Mouse (Mus musculus): ENCODE measurements around the gene Etv1. TPM values are rescaled to one million over a fixed set of nuclear protein-coding genes. Genes with fewer than 3 reads are reported as not detected.

Gene Etv1
- 22.3 and 29.6 TPM in 2 replicates for polyA plus RNA-seq (2014; fragmentation: Nextera tagmentation; extraction: Ambion mirVana)

DNA sequence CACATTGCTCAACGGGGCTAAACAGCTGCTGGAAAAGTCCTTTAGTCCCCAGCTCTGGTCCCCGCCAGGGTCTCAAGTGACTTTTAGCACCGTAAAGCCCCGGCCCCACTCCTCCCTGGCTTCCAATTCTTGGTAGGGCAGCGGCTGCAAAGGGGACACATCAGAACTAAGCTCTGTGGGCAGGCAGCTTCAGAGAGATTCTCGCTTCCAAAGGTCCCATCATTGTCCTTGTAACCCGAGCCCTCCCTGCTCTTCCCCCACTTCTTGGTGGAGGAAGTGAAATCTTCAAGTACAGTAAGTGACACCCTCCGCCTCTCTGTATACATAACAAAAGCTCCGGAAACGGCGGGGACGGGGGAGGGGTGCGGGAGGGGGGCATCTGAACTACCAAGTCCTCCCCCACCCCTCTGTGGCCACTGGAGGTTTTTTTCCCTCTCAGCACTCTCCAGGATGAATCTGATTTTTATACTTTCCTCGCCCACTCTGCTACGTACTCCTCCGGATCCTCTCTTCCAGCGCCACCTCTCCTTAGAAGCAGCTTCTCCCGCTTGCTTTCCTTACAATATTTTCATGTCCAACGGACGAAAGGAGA lies at the start of gene Etv1:
Etv1 (plus strand) TSS at position 195 of the 592 bp plus-strand sequence.
- ATAC-seq (ENCODE audit: low FRiP score) (peak; percentile 46), DNase-seq (ENCODE audit: low spot score) (peak; percentile 36)
- Histone ChIP-seq H3K4me2 (replicated peaks) (peak within 1 kb of the TSS; percentile 79), H3K36me3 (replicated peaks; ENCODE audit: control insufficient read depth, insufficient read depth) (no peaks in the 10 kb centered on the region), H3K4me3 (replicated peaks; ENCODE audit: low read length) (peak within 1 kb of the TSS; percentile 56), H3K4me1 (replicated peaks; ENCODE audit: control insufficient read depth, insufficient read depth, low read length) (no peaks in the 10 kb centered on the region), H3K9ac (peak within 1 kb of the TSS; percentile 63), H3K9me3 (ENCODE audit: control insufficient read depth, low read length) (no peaks in the 10 kb centered on the region), H3K27me3 (ENCODE audit: control insufficient read depth, insufficient read depth, low read length) (no peaks in the 10 kb centered on the region; the same call in 1 of the 2 replicates), H3K27ac (peak within 1 kb of the TSS; percentile 76)
- WGBS = under 1% methylated on average over 20 of the region's 20 CpGs

GRCm38 (mm10) chr12:38729661-38730060 lies 49.5 kb upstream of the Etv1 start:
- Histone ChIP-seq H3K4me3 (replicated peaks; ENCODE audit: low read length) (no peak overlapping the region), H3K36me3 (replicated peaks; ENCODE audit: control insufficient read depth, insufficient read depth) (no peaks in the 10 kb centered on the region), H3K9me3 (ENCODE audit: control insufficient read depth, low read length) (no peaks in the 10 kb centered on the region), H3K4me2 (replicated peaks) (no peak overlapping the region), H3K27me3 (ENCODE audit: control insufficient read depth, insufficient read depth, low read length) (no peaks in the 10 kb centered on the region), H3K9ac (no peak overlapping the region), H3K27ac (no peak overlapping the region), H3K4me1 (replicated peaks; ENCODE audit: control insufficient read depth, insufficient read depth, low read length) (no peaks in the 10 kb centered on the region)
- 82% methylated on average over 3 of the region's 3 CpGs for WGBS
- ATAC-seq (ENCODE audit: low FRiP score) (no peak), DNase-seq (ENCODE audit: low spot score) (no peak)

DNA sequence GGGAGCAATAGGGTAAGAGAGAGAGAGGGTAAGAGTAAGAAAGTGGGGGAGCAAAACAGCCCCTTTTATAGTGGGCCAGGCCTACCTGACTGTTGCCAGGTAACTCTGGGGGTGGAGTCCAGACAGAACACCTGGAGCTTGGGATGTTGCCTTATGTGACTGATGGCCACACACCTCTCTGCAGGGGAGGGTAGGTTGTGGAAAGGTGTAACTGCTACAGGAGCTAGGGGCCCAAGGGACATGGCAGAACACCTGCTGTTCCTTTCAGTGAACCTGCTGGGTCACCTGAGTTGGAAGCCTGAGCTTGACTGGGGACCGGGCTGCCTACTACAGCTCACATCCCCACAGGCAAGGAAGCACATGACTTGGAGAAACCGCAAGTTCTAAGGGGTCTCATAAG lies 48.4 kb upstream of the Etv1 start:
- no peak overlapping the region for H3K9ac ChIP-seq
- no peak overlapping the region for H3K4me3 ChIP-seq (replicated peaks; ENCODE audit: low read length)
- no peaks in the 10 kb centered on the region for H3K27me3 ChIP-seq (ENCODE audit: control insufficient read depth, insufficient read depth, low read length)
- H3K4me1 ChIP-seq (replicated peaks; ENCODE audit: control insufficient read depth, insufficient read depth, low read length) = no peaks in the 10 kb centered on the region
- no peak overlapping the region for H3K27ac ChIP-seq
- no peak for DNase-seq (ENCODE audit: low spot score)
- WGBS = 86% methylated on average over 2 of the region's 2 CpGs
- H3K4me2 ChIP-seq (replicated peaks) = no peak overlapping the region
- no peak for ATAC-seq (ENCODE audit: low FRiP score)
- H3K9me3 ChIP-seq (ENCODE audit: control insufficient read depth, low read length) = no peaks in the 10 kb centered on the region
- no peaks in the 10 kb centered on the region for H3K36me3 ChIP-seq (replicated peaks; ENCODE audit: control insufficient read depth, insufficient read depth)

GRCm38 (mm10) chr12:38759322-38759721 lies 19.9 kb upstream of the Etv1 start:
- 63% methylated on average over 2 of the region's 2 CpGs for WGBS
- Histone ChIP-seq H3K4me3 (replicated peaks; ENCODE audit: low read length) (no peak overlapping the region), H3K4me2 (replicated peaks) (no peak overlapping the region), H3K36me3 (replicated peaks; ENCODE audit: control insufficient read depth, insufficient read depth) (no peaks in the 10 kb centered on the region), H3K9me3 (ENCODE audit: control insufficient read depth, low read length) (no peaks in the 10 kb centered on the region), H3K27me3 (ENCODE audit: control insufficient read depth, insufficient read depth, low read length) (no peaks in the 10 kb centered on the region), H3K9ac (no peak overlapping the region), H3K27ac (no peak overlapping the region), H3K4me1 (replicated peaks; ENCODE audit: control insufficient read depth, insufficient read depth, low read length) (no peaks in the 10 kb centered on the region)
- ATAC-seq (ENCODE audit: low FRiP score) = no peak
- no peak for DNase-seq (ENCODE audit: low spot score)

DNA sequence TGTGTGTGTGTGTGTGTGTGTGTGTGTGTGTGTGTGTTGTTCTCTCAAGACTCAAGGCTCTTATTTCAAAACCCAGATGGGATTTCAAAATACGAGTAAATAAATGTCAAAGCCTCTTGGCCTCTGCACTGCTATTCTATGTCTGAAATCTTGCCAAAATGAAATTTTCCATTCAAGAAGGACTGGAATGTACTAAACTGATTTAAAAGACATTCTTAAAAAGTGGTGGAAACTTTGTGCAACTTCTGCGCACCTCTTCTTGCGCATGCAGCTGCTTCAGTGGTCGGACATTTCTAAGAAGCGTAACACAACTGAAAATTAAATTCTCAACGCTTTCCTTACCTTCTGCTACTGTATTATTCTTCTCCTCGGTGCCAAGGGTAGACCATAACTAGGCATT lies 1.9 kb upstream of the Etv1 start:
- WGBS = 78% methylated on average over 7 of the region's 7 CpGs
- Histone ChIP-seq H3K4me3 (replicated peaks; ENCODE audit: low read length) (no peak overlapping the region), H3K4me2 (replicated peaks) (peak overlapping the region; percentile 79; the same call in 1 of the 2 replicates), H3K9ac (no peak overlapping the region), H3K27me3 (ENCODE audit: control insufficient read depth, insufficient read depth, low read length) (no peaks in the 10 kb centered on the region; the same call in 1 of the 2 replicates), H3K4me1 (replicated peaks; ENCODE audit: control insufficient read depth, insufficient read depth, low read length) (no peaks in the 10 kb centered on the region), H3K27ac (no peak overlapping the region), H3K9me3 (ENCODE audit: control insufficient read depth, low read length) (no peaks in the 10 kb centered on the region), H3K36me3 (replicated peaks; ENCODE audit: control insufficient read depth, insufficient read depth) (no peaks in the 10 kb centered on the region)
- no peak for DNase-seq (ENCODE audit: low spot score)
- no peak for ATAC-seq (ENCODE audit: low FRiP score)

DNA sequence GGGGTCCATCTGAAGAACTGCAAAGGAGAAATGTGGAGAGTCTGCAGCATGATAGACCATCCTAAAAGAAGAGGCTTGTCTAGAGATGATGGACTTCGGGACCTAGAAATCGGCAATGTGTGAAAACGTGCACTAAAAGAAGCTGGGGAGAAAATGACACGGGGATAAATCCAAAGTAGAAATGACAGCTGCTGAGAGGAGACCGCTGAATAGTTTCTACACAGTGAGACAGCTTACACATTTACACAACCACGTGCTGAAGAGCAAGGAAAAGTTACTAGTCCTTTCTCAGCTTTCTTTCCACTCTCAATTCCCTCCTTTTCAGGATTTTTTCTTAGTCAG lies 1.3 kb upstream of the Etv1 start:
- Histone ChIP-seq H3K27me3 (ENCODE audit: control insufficient read depth, insufficient read depth, low read length) (no peaks in the 10 kb centered on the region; the same call in 1 of the 2 replicates), H3K4me1 (replicated peaks; ENCODE audit: control insufficient read depth, insufficient read depth, low read length) (no peaks in the 10 kb centered on the region), H3K9ac (peak overlapping the region; percentile 14; the same call in 1 of the 2 replicates), H3K27ac (no peak overlapping the region), H3K4me2 (replicated peaks) (peak overlapping the region; percentile 79), H3K4me3 (replicated peaks; ENCODE audit: low read length) (peak overlapping the region; percentile 56), H3K9me3 (ENCODE audit: control insufficient read depth, low read length) (no peaks in the 10 kb centered on the region), H3K36me3 (replicated peaks; ENCODE audit: control insufficient read depth, insufficient read depth) (no peaks in the 10 kb centered on the region)
- WGBS = 10% methylated on average over 6 of the region's 6 CpGs
- no peak for ATAC-seq (ENCODE audit: low FRiP score)
- no peak for DNase-seq (ENCODE audit: low spot score)

DNA sequence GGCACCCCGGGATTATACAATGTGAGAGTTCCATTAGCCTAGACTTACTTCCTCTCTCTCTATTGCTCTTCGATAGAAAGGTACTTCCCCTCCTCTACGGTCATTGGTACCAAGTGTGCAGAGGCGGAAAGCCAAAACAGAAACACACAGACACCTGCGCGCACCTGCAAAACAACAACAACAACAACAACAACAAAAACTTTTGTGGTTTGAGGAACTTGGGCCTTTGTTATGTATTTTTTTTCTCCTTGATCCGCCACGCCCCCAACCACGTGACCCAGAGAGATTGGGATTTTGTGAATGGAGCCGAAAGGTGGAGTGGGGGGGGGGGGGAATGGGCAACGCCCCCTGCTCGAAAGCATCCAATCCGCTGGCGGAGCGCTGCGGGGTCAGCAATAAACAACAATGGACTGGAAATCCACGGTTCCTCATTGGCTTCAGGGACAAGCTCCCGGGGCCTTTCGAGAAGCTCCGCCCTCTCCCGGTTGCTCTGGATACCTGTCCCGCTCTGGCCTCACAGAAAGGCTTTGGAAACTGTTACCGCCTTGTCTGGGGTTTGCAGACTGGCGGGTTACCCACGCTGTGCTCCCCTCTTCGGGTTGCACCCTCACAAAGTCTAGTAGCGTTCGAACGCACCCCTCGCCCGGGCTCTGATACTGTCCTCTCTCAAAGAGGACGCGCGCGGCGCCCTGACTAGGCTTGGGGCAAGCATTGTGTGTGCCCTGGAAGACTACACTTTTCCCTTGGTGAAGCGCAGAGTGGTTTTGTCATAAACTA lies 693 bp upstream of the Etv1 start:
- no peaks in the 10 kb centered on the region for H3K9me3 ChIP-seq (ENCODE audit: control insufficient read depth, low read length)
- peak overlapping the region; percentile 79 for H3K4me2 ChIP-seq (replicated peaks)
- DNase-seq (ENCODE audit: low spot score) (peak; percentile 83), ATAC-seq (ENCODE audit: low FRiP score) (peak; percentile 97)
- WGBS = under 1% methylated on average over 37 of the region's 37 CpGs
- no peaks in the 10 kb centered on the region for H3K36me3 ChIP-seq (replicated peaks; ENCODE audit: control insufficient read depth, insufficient read depth)
- H3K27ac ChIP-seq = peak overlapping the region; percentile 75
- H3K9ac ChIP-seq = peak overlapping the region; percentile 63
- H3K4me1 ChIP-seq (replicated peaks; ENCODE audit: control insufficient read depth, insufficient read depth, low read length) = no peaks in the 10 kb centered on the region
- H3K4me3 ChIP-seq (replicated peaks; ENCODE audit: low read length) = peak overlapping the region; percentile 56
- H3K27me3 ChIP-seq (ENCODE audit: control insufficient read depth, insufficient read depth, low read length) = no peaks in the 10 kb centered on the region; the same call in 1 of the 2 replicates

DNA sequence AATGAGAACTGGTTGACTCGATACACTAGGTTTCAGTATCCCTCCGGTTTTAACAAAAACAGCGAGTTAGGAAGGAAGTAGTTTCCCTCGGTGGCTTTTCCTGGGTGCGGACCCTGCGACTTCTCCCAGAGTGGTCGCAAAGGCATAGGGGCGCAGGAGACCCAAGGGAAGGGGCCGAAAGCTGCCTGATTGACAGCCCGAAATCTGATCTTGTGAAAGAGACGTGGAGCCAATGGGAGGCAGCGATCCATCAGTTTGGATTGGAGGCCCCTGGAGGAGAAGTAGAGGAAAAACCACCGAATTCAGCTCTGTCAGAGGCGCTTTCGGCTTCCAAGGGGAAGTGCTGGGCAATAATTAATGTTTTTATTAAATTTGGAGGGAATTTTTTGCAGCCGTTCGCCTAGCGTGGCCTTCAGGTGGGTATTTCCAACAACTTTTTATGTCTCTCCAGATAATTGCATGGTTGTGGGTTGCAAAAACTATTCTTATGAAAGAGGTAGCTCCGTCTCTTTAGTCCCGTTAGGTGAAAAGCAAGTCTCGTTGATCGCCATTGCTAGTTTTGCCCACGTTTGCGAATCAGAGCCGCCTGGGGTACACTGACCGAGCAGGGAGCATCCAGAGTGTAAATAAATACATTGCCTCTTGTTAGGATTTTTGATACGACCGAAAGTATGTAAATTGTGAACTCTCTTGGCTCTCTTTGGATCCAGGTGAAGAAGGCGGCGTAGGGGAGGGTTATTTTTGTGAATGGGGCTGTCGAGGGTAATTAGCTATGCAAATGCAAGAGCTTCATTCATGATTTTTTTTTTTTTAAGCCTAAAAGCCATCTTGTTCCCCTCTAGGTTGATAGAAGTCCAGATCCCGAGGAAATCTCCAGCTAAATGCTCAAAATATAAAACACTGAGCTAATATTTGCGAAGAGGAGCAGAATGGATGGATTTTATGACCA lies 1.1 kb downstream of the Etv1 start:
- peak overlapping the region; percentile 56 for H3K4me3 ChIP-seq (replicated peaks; ENCODE audit: low read length)
- no peaks in the 10 kb centered on the region; the same call in 1 of the 2 replicates for H3K27me3 ChIP-seq (ENCODE audit: control insufficient read depth, insufficient read depth, low read length)
- DNase-seq (ENCODE audit: low spot score) = peak; percentile 64
- H3K36me3 ChIP-seq (replicated peaks; ENCODE audit: control insufficient read depth, insufficient read depth) = no peaks in the 10 kb centered on the region
- peak; percentile 44 for ATAC-seq (ENCODE audit: low FRiP score)
- H3K9me3 ChIP-seq (ENCODE audit: control insufficient read depth, low read length) = no peaks in the 10 kb centered on the region
- peak overlapping the region; percentile 76 for H3K27ac ChIP-seq
- H3K4me2 ChIP-seq (replicated peaks) = peak overlapping the region; percentile 79
- WGBS = under 1% methylated on average over 33 of the region's 33 CpGs
- no peaks in the 10 kb centered on the region for H3K4me1 ChIP-seq (replicated peaks; ENCODE audit: control insufficient read depth, insufficient read depth, low read length)
- H3K9ac ChIP-seq = peak overlapping the region; percentile 63

DNA sequence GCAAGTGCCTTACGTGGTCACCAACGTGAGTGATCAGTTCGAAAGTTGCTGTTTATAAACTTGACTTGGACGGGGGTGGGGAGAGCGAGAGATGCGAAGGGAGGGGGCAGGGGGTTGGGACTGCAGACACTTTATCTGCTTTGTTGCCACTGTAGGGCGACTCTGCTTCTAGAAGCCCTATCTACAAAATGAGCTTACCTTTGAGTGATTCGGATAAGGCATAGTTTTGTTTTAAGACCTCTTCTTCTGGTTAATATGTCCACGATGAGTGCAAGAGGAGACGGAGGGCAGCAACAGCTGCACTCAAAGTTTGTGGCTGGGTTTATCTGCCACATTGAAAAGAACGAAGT lies 1.8 kb downstream of the Etv1 start:
- ATAC-seq (ENCODE audit: low FRiP score) (no peak), DNase-seq (ENCODE audit: low spot score) (no peak)
- peak overlapping the region; percentile 56 for H3K4me3 ChIP-seq (replicated peaks; ENCODE audit: low read length)
- no peaks in the 10 kb centered on the region for H3K9me3 ChIP-seq (ENCODE audit: control insufficient read depth, low read length)
- H3K27me3 ChIP-seq (ENCODE audit: control insufficient read depth, insufficient read depth, low read length) = no peaks in the 10 kb centered on the region; the same call in 1 of the 2 replicates
- no peaks in the 10 kb centered on the region for H3K36me3 ChIP-seq (replicated peaks; ENCODE audit: control insufficient read depth, insufficient read depth)
- H3K27ac ChIP-seq = no peak overlapping the region
- no peaks in the 10 kb centered on the region for H3K4me1 ChIP-seq (replicated peaks; ENCODE audit: control insufficient read depth, insufficient read depth, low read length)
- H3K4me2 ChIP-seq (replicated peaks) = peak overlapping the region; percentile 79
- WGBS = 1% methylated on average over 11 of the region's 11 CpGs
- H3K9ac ChIP-seq = peak overlapping the region; percentile 63
